Mouse (Mus musculus) small intestine, adult 2 months (tissue): ENCODE measurements around the gene Jak1. TPM values are rescaled to one million over a fixed set of nuclear protein-coding genes. Genes with fewer than 3 reads are reported as not detected.

ENCODE experiments used
- H3K27ac ChIP-seq: fragments of 200-500 bp; 2 replicates; pipeline ENCODE4 v1.5.1; 2012; ENCODE audit warnings: low read depth, low read length, control low read depth, inconsistent platforms; ENCODE audit not compliant: insufficient read depth
- H3K27me3 ChIP-seq: fragments of 200-500 bp; 2 replicates; pipeline ENCODE4 v1.6.1; 2012; ENCODE audit warnings: mild to moderate bottlenecking, moderate library complexity, low read length, inconsistent platforms; ENCODE audit not compliant: control insufficient read depth, insufficient read depth
- H3K36me3 ChIP-seq: fragments of 200-500 bp; 2 replicates; pipeline ENCODE4 v1.6.1; 2012; ENCODE audit warnings: mild to moderate bottlenecking, low read length, control low read depth, inconsistent platforms; ENCODE audit not compliant: control insufficient read depth, insufficient read depth
- H3K4me1 ChIP-seq: fragments of 200-500 bp; 2 replicates; pipeline ENCODE4 v1.6.1; 2012; ENCODE audit warnings: low read length, inconsistent platforms, mixed read lengths; ENCODE audit not compliant: control insufficient read depth, insufficient read depth, insufficient read length
- H3K4me3 ChIP-seq: fragments of 200-500 bp; 2 replicates; pipeline ENCODE4 v1.5.1; 2012; ENCODE audit warnings: low read depth, mild to moderate bottlenecking, control low read depth, inconsistent platforms, low read length, moderate library complexity
- CTCF ChIP-seq: fragments of 200-500 bp; IDR thresholded peaks from 2 replicates; pipeline ENCODE4 v1.5.1; 2012; ENCODE audit warnings: low read depth, mild to moderate bottlenecking, control low read depth, inconsistent platforms, low read length, moderate library complexity, mixed read lengths; ENCODE audit not compliant: insufficient replicate concordance, insufficient read length; ENCODE audit errors: extremely low read depth
- POLR2A ChIP-seq: fragments of 200-500 bp; IDR thresholded peaks from 2 replicates; pipeline ENCODE4 v1.6.1; 2012; ENCODE audit warnings: low read depth, mild to moderate bottlenecking, control low read depth, inconsistent platforms, low read length, moderate library complexity
- WGBS: fragments of 180-500 bp; shearing (Covaris S2); methylation state at CpG from one replicate; pipeline ENCODE4 v1.1.7; 2018; 5-methylcytosine and 5-hydroxymethylcytosine counted together
- polyA plus RNA-seq: library from polyadenylated mRNA; depleted of rRNA; stranded (reverse); fragments of >200 nt; gene quantifications from 2 replicates; pipeline ENCODE4 v1.2.3, GENCODE M21; 2012

Jak1 gene
- polyA plus RNA-seq, 1 experiment = 19.6 TPM

DNA sequence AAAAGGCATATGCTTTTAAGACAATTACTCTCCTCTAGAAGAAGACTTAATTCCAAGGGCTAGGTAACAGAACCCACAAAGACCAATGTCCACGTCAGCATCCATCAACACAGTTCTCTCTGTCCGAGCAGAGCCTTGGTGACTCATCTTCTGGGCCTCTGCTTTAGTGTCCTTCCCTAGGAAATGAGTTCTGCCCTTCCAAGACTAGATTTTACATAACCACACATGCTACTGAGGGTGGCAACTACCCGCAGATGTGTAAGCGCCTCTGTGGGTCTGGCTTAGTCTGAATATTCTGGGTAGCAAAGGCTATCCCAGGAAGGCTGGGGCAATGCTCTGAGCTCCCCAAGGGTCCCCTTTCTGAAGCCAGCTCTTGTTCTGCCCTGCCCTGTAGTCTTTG is 99.3 kb downstream of the Jak1 start:
- TF ChIP-seq CTCF = no peak
- TF ChIP-seq POLR2A = no peak
- peaks cover 71% of the 10 kb centered on the region for H3K36me3 ChIP-seq
- no peaks in the 10 kb centered on the region for H3K4me1 ChIP-seq
- 90% methylated on average over 4 of the region's 4 CpGs for WGBS
- H3K27ac ChIP-seq = no peak overlapping the region
- no peaks in the 10 kb centered on the region for H3K27me3 ChIP-seq
- no peak overlapping the region for H3K4me3 ChIP-seq

DNA sequence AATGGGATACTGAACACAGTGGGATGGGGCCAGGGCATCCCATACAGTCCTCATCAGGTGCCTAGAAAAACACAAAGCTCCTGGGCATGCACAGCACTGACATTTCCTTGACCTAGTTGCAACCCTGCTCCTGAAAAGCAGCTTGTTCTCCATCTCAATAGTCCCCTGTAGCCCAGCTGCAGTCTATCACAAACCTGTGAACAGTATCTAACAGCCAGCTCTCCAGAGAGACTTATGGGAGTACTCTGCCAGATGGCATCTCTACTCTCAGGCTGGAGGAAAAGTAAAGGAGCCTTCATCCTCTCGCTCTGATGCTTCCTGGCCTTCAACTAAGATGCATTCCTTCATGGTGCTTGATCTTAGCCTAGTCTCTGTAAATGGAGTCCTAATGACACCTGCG is 100.4 kb downstream of the Jak1 start:
- WGBS = 96% methylated on average over 2 of the region's 2 CpGs
- Histone ChIP-seq H3K4me3 (no peak overlapping the region), H3K36me3 (peaks cover 74% of the 10 kb centered on the region), H3K27me3 (no peaks in the 10 kb centered on the region), H3K27ac (no peak overlapping the region), H3K4me1 (no peaks in the 10 kb centered on the region)
- TF ChIP-seq POLR2A (no peak), CTCF (no peak)

DNA sequence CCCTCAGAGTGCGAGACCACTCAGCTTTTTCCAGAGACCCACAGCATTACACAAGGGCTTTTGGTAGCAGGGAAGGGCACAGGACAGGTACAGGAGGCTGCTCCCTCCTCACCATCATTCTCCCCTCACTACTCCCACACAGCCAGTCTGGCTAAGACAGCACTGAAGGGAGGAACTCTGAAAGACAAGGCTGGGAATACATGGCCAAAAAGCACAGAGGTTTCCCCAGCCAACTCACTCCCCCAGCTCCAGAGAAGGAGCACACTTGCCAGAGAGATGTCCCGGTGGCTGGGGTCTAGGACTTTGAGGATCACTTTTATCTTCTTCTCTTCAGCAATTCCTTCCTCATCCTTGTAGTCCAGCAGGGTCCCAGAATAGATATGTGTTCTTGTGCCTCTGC is 100.9 kb downstream of the Jak1 start:
- 91% methylated on average over 2 of the region's 2 CpGs for WGBS
- peaks cover 75% of the 10 kb centered on the region for H3K36me3 ChIP-seq

DNA sequence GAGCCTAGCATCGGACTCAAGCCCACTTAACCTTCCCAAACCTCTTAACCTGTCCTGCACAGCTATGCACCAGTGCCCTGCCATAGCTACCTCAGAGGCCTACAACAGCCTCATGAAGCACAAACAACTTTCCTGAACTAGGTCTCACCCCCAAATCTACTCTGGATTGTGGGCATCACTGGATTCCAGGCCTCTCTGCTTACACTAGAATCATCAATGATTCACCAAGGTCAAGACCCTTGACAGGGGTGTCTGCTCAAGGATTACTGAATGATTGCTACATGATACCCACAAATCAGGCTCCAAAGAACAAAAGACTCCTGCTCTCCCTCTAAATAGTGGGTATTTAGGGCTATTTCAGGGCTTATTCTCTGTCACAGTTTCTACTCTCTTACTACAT is 104.3 kb downstream of the Jak1 start:
- TF ChIP-seq CTCF = no peak
- no peak for TF ChIP-seq POLR2A
- H3K36me3 ChIP-seq = peaks cover 83% of the 10 kb centered on the region
- 86% methylated on average over 1 of the region's 1 CpGs for WGBS

More for the DNA sequence above, 100.9 kb downstream of the Jak1 start:
- no peak for TF ChIP-seq CTCF
- TF ChIP-seq POLR2A = no peak
- Histone ChIP-seq H3K27me3 (no peaks in the 10 kb centered on the region), H3K4me1 (no peaks in the 10 kb centered on the region), H3K27ac (no peak overlapping the region), H3K4me3 (no peak overlapping the region)

DNA sequence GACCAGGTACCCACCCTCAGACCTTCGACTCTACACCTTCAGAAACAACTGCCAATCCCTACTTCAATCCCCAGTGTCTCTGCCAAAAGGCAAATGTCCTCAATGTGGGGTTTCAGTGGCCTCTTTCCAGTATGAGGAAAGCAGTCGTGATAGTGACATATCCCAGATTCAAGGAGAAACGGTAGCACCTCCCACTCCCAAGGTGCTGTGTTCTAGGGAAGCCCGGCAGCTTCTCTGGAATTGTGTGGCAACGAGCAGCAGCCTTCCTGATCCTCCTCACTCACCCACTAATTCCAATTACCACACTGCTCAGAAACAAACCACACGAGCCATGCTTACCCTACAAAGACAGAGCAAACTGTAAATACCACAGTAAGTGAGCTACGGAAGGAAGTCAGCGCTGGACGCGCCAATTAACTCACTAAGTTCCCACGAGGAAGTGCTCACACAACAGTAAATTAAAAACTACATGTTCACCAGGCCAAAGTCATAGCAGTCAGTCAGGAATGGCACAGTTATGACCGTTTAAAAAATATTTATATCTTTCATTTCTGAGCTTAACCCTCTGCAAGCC is 105.8 kb downstream of the Jak1 start:
- WGBS = 66% methylated on average over 12 of the region's 12 CpGs
- Histone ChIP-seq H3K4me1 (no peaks in the 10 kb centered on the region), H3K36me3 (peaks cover 83% of the 10 kb centered on the region), H3K4me3 (no peak overlapping the region), H3K27ac (no peak overlapping the region), H3K27me3 (no peaks in the 10 kb centered on the region)
- no peak for TF ChIP-seq POLR2A
- no peak for TF ChIP-seq CTCF

More for the DNA sequence above, 104.3 kb downstream of the Jak1 start:
- Histone ChIP-seq H3K27me3 (no peaks in the 10 kb centered on the region), H3K27ac (no peak overlapping the region), H3K4me1 (no peaks in the 10 kb centered on the region), H3K4me3 (no peak overlapping the region)

DNA sequence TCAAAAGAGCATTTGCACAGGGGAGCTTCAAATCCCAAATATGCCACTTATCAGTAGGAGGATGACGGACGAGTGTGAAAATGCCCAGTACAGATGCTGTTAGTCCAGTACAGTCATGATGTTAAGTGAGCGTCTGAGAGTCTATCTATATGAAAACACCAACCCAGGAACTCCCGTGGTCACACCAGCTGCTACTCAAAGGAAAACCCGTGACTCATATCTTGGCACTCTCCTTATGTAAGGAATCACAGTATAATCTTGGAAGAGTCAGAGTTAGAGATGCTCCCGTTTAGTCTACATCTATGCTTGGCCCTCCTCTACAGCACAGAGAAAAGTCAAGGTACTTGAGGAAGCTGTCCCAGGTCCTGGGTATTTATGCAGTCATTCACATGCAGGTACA is 106.8 kb downstream of the Jak1 start:
- H3K4me3 ChIP-seq = no peak overlapping the region
- no peak overlapping the region for H3K27ac ChIP-seq
- WGBS = 73% methylated on average over 6 of the region's 6 CpGs
- no peaks in the 10 kb centered on the region for H3K4me1 ChIP-seq
- no peaks in the 10 kb centered on the region for H3K27me3 ChIP-seq
- TF ChIP-seq CTCF = no peak
- no peak for TF ChIP-seq POLR2A
- peaks cover 80% of the 10 kb centered on the region for H3K36me3 ChIP-seq

DNA sequence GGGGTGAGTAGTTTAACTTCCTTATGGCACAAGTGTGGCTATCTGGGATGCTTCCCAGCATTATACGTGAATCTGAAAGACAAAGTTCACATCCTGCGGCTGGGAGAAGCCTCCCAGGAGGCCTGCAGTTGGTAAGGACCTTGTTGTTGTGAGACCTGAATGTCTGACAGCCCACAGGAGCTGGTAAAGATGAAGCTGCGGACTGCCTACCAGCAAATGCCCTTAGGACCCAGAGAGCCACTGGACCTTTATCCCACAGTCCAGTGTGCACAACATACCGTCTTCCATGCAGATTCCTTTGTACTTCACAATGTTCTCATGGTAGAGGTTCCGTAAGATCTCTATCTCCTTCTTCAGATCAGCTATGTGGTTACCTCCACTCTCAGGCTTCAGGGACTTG is 107.6 kb downstream of the Jak1 start:
- TF ChIP-seq POLR2A (no peak), CTCF (no peak)
- Histone ChIP-seq H3K27ac (no peak overlapping the region), H3K4me3 (no peak overlapping the region), H3K36me3 (peaks cover 79% of the 10 kb centered on the region), H3K4me1 (no peaks in the 10 kb centered on the region), H3K27me3 (no peaks in the 10 kb centered on the region)
- WGBS = 85% methylated on average over 5 of the region's 5 CpGs

DNA sequence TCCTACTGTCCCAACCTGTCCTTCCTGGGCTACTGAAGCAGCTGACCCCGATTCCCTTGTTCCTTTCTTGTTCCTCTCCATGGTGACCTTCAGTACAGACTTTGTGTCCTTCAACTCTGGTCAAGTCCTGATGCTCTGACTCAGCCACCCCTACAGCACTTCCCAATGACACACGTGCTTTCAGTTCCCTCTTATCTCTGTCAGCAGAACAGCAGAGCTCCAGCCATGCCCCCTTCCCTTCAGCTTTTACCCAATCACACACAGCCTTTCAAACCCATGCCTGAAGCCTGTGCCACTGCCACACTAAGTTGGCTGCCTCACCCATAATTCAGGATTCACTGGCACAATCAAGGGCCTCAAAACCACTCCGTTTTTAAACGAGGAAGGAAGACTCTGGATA is 109.5 kb downstream of the Jak1 start:
- no peak for TF ChIP-seq POLR2A
- no peak for TF ChIP-seq CTCF
- peaks cover 76% of the 10 kb centered on the region for H3K36me3 ChIP-seq
- no peaks in the 10 kb centered on the region for H3K27me3 ChIP-seq
- H3K4me3 ChIP-seq = no peak overlapping the region
- no peak overlapping the region for H3K27ac ChIP-seq
- 58% methylated on average over 4 of the region's 4 CpGs for WGBS
- H3K4me1 ChIP-seq = no peaks in the 10 kb centered on the region
